Mouse (Mus musculus) thymus, postnatal 4 days (tissue): ENCODE data around the gene Gucy1b1.

Source experiments
- DNase-seq: peaks from one replicate; pipeline ENCODE4 v3.0.0; 2021

Gene Gucy1b1

DNA sequence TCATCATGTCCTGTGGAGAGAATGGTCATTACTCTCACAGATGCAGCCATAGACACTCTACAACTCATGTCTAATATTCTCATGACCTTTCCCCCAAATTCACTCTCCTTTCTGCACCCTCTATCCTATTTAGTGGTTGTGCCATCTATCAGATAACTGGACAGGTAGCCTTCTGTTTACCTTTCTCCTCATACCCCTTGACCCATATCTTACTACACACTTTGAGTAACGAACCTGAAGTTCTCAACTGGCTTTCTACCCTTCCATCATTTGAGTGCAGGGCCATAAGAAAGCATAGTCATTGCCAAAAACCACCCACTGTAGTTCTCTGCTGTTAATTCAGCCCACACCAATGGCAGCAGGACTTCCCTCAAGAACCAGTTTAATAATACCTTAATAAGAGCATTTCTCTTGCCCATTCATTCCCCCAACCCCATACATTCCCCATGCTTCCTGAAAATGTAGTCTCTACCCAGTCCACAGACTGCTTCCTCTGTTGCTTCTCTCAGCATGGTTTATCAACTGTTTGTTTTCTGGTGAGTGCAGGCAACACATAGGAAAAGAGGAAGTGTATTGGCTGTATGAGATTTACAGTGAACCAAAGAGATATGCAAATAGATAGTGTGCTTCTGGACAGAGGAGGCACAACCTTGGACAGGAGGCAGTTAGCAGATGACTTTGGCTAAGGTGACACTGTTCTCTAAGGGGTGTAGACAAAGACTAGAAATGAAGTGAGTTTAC is 44.3 kb downstream of the Gucy1b1 start:
- DNase-seq: no peak

DNA sequence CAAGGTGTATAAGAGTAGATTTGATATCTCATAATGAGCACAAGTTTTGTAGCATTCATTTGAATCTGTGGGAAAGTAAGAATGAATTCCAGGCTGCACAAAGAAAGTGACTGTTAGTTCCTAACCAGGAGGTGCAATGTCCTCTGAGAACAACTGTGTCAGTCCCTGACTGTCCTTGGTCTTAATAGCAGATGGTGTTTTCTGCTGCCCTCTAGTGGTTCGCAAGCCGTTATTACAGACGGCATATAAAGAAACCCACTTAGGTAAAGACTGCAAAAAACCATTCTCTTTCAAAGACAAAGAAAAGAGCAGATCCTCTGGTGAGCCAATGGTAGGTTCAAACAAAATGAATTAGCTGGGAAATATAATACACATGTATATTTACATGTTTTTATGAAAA is 45.3 kb downstream of the Gucy1b1 start:
- DNase-seq: peak; percentile 25

DNA sequence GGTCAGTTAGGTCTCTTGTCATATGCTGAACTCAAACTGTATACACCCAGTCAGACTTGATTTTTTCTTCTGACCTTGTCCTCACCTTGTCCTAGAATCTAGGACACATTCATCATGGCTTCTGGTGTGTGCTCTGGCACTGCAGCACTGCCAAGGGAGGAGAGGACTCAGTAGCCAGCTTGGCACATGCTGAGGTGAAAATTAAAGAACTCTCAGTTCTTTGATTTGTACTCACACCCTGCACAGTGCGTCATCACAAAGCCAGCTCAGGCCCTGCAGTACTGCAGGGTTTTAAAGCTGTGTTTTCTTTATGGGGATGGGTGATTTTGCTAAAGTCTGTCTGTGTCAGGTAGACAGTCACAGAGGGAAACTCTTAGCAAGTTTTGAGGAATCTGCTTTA is 47.2 kb downstream of the Gucy1b1 start:
- no peak for DNase-seq

DNA sequence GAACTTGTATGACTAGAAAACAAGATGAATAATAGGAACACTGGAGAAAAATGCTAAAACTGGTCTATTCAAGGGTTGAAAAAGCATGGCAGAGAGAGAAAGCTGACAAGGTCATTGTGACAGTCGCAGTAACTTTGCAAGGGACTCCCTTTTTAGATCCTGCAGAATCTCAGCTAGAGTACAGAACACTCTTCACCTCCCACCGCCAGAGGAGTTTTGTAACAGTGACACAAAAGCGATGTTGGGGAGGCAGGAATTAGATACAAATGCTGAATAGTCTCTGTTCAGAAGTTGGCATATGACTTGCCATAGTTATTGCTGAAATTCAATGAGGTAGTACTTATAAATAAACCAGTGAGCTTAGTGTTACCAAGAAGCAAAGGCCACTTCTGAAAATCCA is 51.4 kb downstream of the Gucy1b1 start:
- no peak for DNase-seq

DNA sequence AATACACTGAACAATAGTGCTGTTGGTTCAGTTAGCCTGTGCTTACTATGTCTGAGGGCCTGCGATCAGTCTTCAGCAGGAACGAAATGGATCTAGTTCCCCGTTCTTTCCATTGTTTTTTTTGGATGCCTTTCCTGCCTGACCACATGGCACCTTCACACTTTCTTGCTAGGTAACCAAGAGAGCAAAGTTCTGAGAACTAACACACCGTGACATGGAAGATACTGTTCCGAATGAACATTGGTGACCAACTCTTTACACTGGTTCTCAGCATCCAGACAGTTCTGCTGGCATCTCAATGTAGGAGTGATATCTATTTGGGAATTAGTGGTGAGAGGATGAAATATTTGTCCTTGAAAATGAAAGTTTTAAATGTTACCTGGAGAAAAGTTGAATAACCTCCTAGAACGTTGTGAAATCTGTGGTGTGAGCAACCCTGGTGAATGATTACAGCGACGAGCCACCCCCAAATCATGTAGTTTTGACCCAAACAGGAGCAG is 52.0 kb downstream of the Gucy1b1 start:
- DNase-seq: no peak

DNA sequence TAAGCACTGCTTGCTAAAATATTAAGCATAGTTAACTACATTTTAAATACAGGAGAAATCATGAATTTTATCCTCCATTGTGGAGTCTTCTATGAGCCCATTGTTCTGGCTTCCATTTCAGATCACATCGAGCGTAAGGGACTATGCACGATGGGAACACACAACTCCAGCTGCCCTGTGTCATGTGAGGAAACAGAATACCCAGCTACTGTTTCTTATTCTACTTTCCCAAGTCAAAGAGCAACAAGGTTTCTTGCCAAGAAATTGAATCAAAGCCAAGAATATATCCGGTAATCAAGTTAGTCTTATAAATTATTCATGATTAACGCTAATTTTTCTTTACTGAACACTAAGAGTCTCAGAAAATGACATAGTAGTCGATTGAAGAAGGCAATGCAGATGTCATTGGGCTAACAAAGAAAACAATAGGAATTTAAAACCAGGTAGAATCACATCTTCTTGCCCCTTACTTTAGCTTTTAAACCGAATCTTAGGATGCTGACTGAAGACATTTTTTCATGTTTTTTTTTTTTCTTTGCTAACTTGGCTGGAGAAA is 60.3 kb downstream of the Gucy1b1 start:
- DNase-seq: no peak

DNA sequence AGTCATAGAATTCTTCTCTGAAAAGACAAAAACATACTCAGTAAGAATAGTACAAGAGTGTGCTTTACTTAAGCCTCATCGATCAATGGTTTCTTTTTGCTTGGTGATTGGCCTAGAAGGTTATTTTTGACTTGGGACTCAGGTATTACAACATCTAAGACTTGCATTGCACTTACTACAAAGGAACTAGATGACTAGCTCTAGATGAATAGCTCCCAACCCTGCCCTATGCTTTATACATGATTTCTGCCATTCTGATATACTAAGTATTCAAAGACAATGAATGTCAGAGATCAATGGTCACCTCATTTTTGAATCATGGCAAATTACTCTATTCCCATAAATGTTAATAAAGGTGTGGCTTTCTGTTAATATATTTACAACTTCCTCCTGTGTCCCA is 67.5 kb downstream of the Gucy1b1 start:
- DNase-seq: no peak

DNA sequence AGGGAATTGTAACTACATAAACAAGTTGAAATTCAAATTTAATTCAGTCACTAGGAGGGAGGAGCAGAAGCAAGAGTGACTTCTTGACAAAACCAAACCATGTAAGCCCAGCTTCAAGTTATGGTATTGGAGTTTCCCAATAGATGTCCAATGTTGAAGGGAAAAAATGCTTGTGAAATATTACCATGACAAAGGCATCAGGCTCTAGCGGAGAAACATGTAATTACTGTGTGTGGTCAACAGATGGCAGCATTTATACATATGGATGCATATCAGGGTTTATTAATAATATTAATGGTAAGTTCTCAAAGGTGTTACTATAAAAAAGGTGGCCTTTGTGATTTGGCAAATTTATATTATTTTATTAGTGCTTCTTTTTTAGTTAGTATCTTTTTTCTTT is 78.5 kb downstream of the Gucy1b1 start:
- DNase-seq: no peak

DNA sequence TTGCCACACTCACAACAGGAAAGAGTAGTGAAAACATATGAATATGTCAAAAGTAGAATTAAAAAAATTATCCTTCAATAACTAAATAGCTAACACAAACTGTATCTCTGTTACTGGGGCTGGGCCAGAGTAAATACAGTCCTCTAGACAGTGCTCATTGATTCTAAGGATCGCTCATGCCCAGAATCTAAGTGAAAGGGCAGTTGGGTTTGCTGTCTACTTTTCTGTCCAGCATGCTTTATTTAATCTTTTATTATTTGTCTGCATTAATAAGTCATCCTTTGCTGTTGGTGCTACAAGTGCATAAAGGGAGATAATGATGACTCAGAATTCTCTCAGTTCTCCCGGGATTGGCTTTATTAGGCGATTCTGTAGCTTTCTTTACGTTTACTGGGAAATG is 79.1 kb downstream of the Gucy1b1 start:
- no peak for DNase-seq

DNA sequence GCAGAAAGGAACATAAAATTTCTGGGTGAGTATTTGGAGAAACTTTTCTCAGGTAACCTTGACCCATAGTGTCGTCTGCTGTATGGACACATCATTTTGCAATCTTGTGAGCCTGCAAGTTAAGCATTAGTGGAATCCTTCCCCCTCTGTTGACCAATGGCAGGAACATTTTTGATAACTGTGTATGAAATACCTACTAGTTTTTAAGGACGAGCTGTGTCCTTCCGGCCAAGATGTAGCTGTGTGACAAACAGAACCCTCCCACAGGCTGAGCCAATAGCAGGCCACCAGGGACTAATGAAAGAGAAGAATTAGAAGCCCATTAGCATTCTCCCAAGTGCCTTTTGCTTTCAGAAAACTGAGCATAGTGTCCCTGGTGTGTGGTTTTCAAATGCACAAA is 84.0 kb downstream of the Gucy1b1 start:
- no peak for DNase-seq

DNA sequence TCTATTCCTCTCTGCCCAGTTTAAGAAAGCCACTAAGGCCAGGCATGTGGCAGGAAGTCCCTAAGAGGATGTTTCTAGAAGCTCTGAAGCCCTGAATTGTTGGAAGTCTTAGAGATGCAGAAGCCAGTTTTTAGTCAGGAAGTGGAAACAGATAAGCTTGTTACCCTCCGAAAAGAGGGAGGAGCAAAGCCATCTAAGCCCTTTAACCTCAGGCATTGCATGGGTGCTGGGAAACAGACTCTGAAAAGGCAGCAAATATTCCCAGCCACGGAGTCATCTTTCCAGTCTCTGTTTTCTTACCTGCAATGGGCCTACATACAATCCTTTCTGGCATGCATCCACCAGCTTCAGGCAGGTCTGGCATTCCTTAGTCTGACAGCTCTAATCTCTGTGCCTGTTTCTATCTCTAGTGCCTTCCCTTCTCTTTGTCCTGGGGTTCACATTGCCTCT is 84.8 kb downstream of the Gucy1b1 start:
- DNase-seq: no peak

DNA sequence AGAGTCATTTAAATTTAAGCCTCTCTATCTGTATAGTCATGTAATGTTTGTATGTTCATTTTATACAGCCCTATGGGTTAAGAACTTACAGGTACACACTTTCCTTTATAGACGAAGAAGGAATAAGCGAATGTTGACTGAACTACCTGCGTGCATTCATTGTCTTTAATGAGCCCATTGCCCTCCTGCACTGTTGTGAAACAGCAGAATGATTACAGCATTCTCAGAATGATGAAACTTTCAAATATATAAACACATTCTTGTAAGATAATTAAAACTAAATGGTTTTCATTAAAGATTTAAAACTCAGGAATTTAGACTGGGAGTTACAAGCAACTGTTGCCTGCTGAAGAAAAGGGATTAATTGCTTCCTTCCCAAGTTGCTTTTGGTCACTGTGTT is 86.9 kb downstream of the Gucy1b1 start:
- DNase-seq: no peak

DNA sequence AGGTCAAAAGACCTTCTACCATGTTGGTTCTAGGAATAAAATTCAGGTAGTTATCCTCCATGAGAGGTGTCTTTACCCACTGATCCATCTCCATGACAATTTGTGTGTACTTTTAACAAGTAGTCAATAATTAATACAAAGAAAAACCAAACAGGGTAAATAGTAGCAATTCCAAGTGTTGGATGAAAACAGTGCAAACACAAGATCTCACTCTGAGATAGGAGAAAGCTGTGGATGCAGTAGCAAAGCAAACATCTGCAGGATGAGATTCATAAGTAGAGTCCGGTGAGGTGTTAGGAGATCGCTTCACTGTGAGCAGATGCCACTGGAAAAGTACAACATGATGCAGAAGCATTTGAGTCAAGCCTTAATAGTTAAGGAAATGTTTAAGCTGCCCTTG is 88.4 kb downstream of the Gucy1b1 start:
- DNase-seq: no peak

DNA sequence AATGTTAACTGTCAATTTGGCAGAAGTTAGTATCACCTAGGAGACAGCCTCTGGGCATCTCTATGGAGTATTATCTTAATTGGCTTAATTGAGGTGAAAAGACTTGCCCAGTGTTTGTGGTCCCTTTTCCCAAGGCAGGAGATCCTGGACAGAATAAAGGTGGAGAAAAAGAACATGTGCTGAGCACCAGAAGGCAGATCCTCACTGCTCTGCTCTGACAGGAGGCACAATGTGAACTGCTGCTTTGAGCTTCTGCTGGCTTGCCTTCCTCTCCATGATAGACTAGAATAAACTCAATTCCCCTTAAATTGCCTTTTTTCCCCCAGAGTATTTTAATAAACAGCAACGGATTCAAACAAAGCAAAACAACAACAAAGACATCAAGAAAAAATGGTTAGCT is 89.4 kb downstream of the Gucy1b1 start:
- DNase-seq: no peak

DNA sequence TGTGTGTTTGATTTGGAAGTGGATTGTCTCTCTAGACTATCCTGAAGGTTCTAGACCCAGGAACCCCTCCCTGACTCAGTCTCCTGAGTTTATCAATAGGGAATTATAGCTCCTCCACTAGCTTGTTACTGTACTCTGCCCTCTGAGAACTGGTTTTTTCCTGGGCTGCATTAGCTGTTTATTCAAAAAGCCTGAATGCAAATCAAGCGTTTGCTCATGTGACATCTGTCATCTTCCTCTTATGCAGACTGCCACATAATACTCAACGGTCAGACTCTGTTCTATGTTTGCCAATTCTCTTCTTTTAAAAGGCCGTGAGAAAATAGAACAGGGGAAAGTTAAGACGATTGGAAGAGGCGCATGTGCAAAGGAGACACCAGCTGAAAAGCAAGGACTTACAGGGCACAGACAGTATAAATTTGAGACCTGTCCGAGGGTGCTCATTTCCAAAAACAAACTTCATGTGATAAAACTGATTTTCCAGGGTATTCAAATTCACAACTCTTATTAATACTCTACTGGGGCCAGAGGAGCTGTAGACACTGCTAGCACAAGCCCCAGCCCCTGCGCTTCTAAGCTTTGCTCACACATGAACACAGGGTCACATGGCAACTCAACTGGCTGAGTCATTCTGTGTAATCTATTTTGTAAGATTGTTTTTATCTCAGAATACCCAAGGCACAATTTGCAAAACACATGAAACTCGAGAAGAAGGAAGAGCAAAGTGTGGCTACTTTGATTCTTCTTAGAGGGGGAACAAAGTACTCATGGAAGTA is 91.2 kb downstream of the Gucy1b1 start:
- no peak for DNase-seq
